Mouse (Mus musculus) heart, postnatal 25 days (tissue): ENCODE measurements at regions not wholly inside any gene's neighbourhood (a gene's known extent, or its start where the extent isn't known, plus 50 kb on each side); places are given as distances from the start of the nearest gene placed in this dataset.
A peak's percentile ranks its signal among the peaks of the same experiment; 100 is the strongest.

Experiments used
- DNase-seq: peaks from one replicate; pipeline ENCODE4 v3.0.0; 2022; ENCODE audit warnings: low spot score
- intact Hi-C: fragments of 180-260 bp; cut with DNase I; formaldehyde crosslinking; loops from one replicate; pipeline ENCODE4 v1.15.1; 2025

- DNase-seq, result no peak
- intact Hi-C loops, result no loop called here
Measured at GRCm38 (mm10) chr16:86647316-86647715, 706.7 kb upstream of the N6amt1 start.

- intact Hi-C loops, result no loop called here
- no peak for DNase-seq
Measured at GRCm38 (mm10) chr16:86646753-86647152, 707.2 kb upstream of the N6amt1 start.

GRCm38 (mm10) chr16:86645436-86645835, 708.5 kb upstream of the N6amt1 start:
- no peak for DNase-seq
- intact Hi-C loops, result loop anchor here (1.0 to 2.0 kb wide), 3 partner anchors 227 to 602 kb away; no protein-coding TSS in a partner anchor

- intact Hi-C loops, result loop anchor here (1.0 to 2.0 kb wide), 4 partner anchors 226 to 838 kb away; no protein-coding TSS in a partner anchor
Measured at GRCm38 (mm10) chr16:86644912-86645312, 709.1 kb upstream of the N6amt1 start.

GRCm38 (mm10) chr16:86604166-86604565, 702.5 kb upstream of the Adamts5 start:
- DNase-seq, result no peak
- intact Hi-C loops, result no loop called here

More at GRCm38 (mm10) chr16:86644912-86645312, 709.1 kb upstream of the N6amt1 start:
- no peak for DNase-seq

- no peak for DNase-seq
- intact Hi-C loops, result no loop called here
Measured at GRCm38 (mm10) chr16:86594992-86595391, 693.4 kb upstream of the Adamts5 start.

- intact Hi-C loops, result no loop called here
- peak; percentile 4 for DNase-seq
Measured at GRCm38 (mm10) chr16:86586044-86586443, 684.4 kb upstream of the Adamts5 start.

- intact Hi-C loops, result no loop called here
- DNase-seq, result no peak
Measured at GRCm38 (mm10) chr16:86578281-86578680, 676.7 kb upstream of the Adamts5 start.

GRCm38 (mm10) chr16:86547465-86548043, 645.9 kb upstream of the Adamts5 start:
- intact Hi-C loops, result no loop called here

GRCm38 (mm10) chr16:86546905-86547304, 645.3 kb upstream of the Adamts5 start:
- intact Hi-C loops, result no loop called here

More at GRCm38 (mm10) chr16:86547465-86548043, 645.9 kb upstream of the Adamts5 start:
- no peak for DNase-seq

GRCm38 (mm10) chr16:86544121-86544520, 642.5 kb upstream of the Adamts5 start:
- DNase-seq, result no peak
- intact Hi-C loops, result no loop called here

More at GRCm38 (mm10) chr16:86546905-86547304, 645.3 kb upstream of the Adamts5 start:
- DNase-seq, result no peak

GRCm38 (mm10) chr16:86536479-86536878, 634.9 kb upstream of the Adamts5 start:
- DNase-seq, result no peak
- intact Hi-C loops, result no loop called here

GRCm38 (mm10) chr16:86524135-86524534, 622.5 kb upstream of the Adamts5 start:
- DNase-seq, result no peak
- intact Hi-C loops, result no loop called here

- intact Hi-C loops, result no loop called here
Measured at GRCm38 (mm10) chr16:86516935-86517334, 615.3 kb upstream of the Adamts5 start.

GRCm38 (mm10) chr16:86516144-86516543, 614.5 kb upstream of the Adamts5 start:
- intact Hi-C loops, result no loop called here
- no peak for DNase-seq

More at GRCm38 (mm10) chr16:86516935-86517334, 615.3 kb upstream of the Adamts5 start:
- no peak for DNase-seq

- intact Hi-C loops, result no loop called here
- DNase-seq, result no peak
Measured at GRCm38 (mm10) chr16:86501074-86501952, 599.7 kb upstream of the Adamts5 start.

- intact Hi-C loops, result no loop called here
- DNase-seq, result no peak
Measured at GRCm38 (mm10) chr16:86475145-86475544, 573.5 kb upstream of the Adamts5 start.

- intact Hi-C loops, result no loop called here
Measured at GRCm38 (mm10) chr16:86473059-86473740, 571.6 kb upstream of the Adamts5 start.

GRCm38 (mm10) chr16:86461073-86461472, 559.4 kb upstream of the Adamts5 start:
- no peak for DNase-seq
- intact Hi-C loops, result no loop called here

More at GRCm38 (mm10) chr16:86473059-86473740, 571.6 kb upstream of the Adamts5 start:
- no peak for DNase-seq

- intact Hi-C loops, result no loop called here
- DNase-seq, result no peak
Measured at GRCm38 (mm10) chr16:86456649-86457048, 555.0 kb upstream of the Adamts5 start.
